ENCODE assay signal across 24 mouse cellular contexts in genomic region chr12:21325266-21325665, GRCm38 (mm10). TPM values are rescaled to one million over a fixed set of nuclear protein-coding genes. Genes with fewer than 3 reads are reported as not detected.
DNase-seq lines count a peak whose midpoint lies in the region; ATAC-seq lines count a peak whose summit lies in the region.
"Had no signal": no experiment of that assay in that cellular context is flagged by ENCODE, and none has a peak within 500 bp of the region (broad histone marks: within the 10 kb centered on the region; RNA-seq: fewer than 3 reads in every experiment).

No protein-coding gene starts in this region.

- H3K27ac ChIP-seq in heart, embryonic 10.5 days, result no peak overlapping the region
- H3K27ac ChIP-seq in midbrain, embryonic 11.5 days (ENCODE audit: low read depth, low read length), result no peak overlapping the region
- H3K27ac ChIP-seq in midbrain, embryonic 16.5 days (ENCODE audit: low read length), result no peak overlapping the region
- H3K27ac ChIP-seq: embryonic facial prominence, embryonic 10.5 days; embryonic facial prominence, embryonic 12.5 days; forebrain, embryonic 13.5 days; forebrain, embryonic 15.5 days had no signal

- H3K4me1 ChIP-seq in heart, embryonic 10.5 days, result 0 out of 2 replicates have a peak, but pooled peaks cover 7% of the 10 kb centered on the region
- no peaks in the 10 kb centered on the region for H3K4me1 ChIP-seq in midbrain, embryonic 11.5 days (ENCODE audit: control insufficient read depth, insufficient read depth, low read length)
- no peaks in the 10 kb centered on the region for H3K4me1 ChIP-seq in midbrain, embryonic 16.5 days (ENCODE audit: control insufficient read depth, insufficient read depth, low read length)
- H3K4me1 ChIP-seq: embryonic facial prominence, embryonic 10.5 days; embryonic facial prominence, embryonic 12.5 days; forebrain, embryonic 13.5 days; forebrain, embryonic 15.5 days had no signal

- H3K9ac ChIP-seq in midbrain, embryonic 11.5 days (ENCODE audit: low read length), result no peak overlapping the region
- H3K9ac ChIP-seq in midbrain, embryonic 16.5 days (ENCODE audit: low read depth, low read length), result no peak overlapping the region
- H3K9ac ChIP-seq: embryonic facial prominence, embryonic 12.5 days; forebrain, embryonic 13.5 days; forebrain, embryonic 15.5 days had no signal

- no peak overlapping the region for H3K4me2 ChIP-seq in midbrain, embryonic 11.5 days
- no peak overlapping the region for H3K4me2 ChIP-seq in midbrain, embryonic 16.5 days (ENCODE audit: low read length)
- H3K4me2 ChIP-seq: embryonic facial prominence, embryonic 12.5 days; forebrain, embryonic 13.5 days; forebrain, embryonic 15.5 days had no signal

- H3K4me3 ChIP-seq in heart, embryonic 10.5 days, result no peak overlapping the region
- no peak overlapping the region for H3K4me3 ChIP-seq in midbrain, embryonic 11.5 days (ENCODE audit: low read depth, low read length)
- H3K4me3 ChIP-seq in midbrain, embryonic 16.5 days (ENCODE audit: low read depth, low read length), result no peak overlapping the region
- H3K4me3 ChIP-seq: embryonic facial prominence, embryonic 10.5 days; embryonic facial prominence, embryonic 12.5 days; forebrain, embryonic 13.5 days; forebrain, embryonic 15.5 days had no signal

- no peaks in the 10 kb centered on the region for H3K9me3 ChIP-seq in heart, embryonic 10.5 days
- no peaks in the 10 kb centered on the region for H3K9me3 ChIP-seq in midbrain, embryonic 11.5 days (ENCODE audit: control insufficient read depth, low read length)
- H3K9me3 ChIP-seq in midbrain, embryonic 16.5 days (replicated peaks; ENCODE audit: control insufficient read depth, low read length, poor library complexity, severe bottlenecking), result no peaks in the 10 kb centered on the region
- H3K9me3 ChIP-seq: embryonic facial prominence, embryonic 10.5 days; embryonic facial prominence, embryonic 12.5 days; forebrain, embryonic 13.5 days; forebrain, embryonic 15.5 days; G1E had no signal

- no peaks in the 10 kb centered on the region for H3K27me3 ChIP-seq in heart, embryonic 10.5 days (ENCODE audit: insufficient read depth, poor library complexity, severe bottlenecking)
- no peaks in the 10 kb centered on the region for H3K27me3 ChIP-seq in midbrain, embryonic 11.5 days (ENCODE audit: control insufficient read depth, insufficient read depth, low read length)
- H3K27me3 ChIP-seq in midbrain, embryonic 16.5 days (ENCODE audit: control insufficient read depth, insufficient read depth, low read depth, low read length), result no peaks in the 10 kb centered on the region
- H3K27me3 ChIP-seq: CH12.LX; embryonic facial prominence, embryonic 12.5 days; forebrain, embryonic 13.5 days; forebrain, embryonic 15.5 days; Patski had no signal

- no peak for ATAC-seq in midbrain, embryonic 11.5 days (ENCODE audit: low FRiP score)
- no peak for ATAC-seq in midbrain, embryonic 16.5 days
- ATAC-seq: activated CD4-positive, CD25-positive, alpha-beta regulatory T cell, adult 4 months; CD4-positive, CD25-positive, alpha-beta regulatory T cell, adult 4 months; forebrain, embryonic 13.5 days; forebrain, embryonic 15.5 days; Patski had no signal

- H3K36me3 ChIP-seq in heart, embryonic 10.5 days, result peaks cover 87% of the 10 kb centered on the region
- peaks cover 17% of the 10 kb centered on the region for H3K36me3 ChIP-seq in midbrain, embryonic 11.5 days (ENCODE audit: control insufficient read depth, insufficient read depth, low read length)
- H3K36me3 ChIP-seq in midbrain, embryonic 16.5 days (ENCODE audit: control insufficient read depth, insufficient read depth, low read length), result peaks cover 20% of the 10 kb centered on the region

- DNase-seq in gastrocnemius, postnatal 25 days, result peak; percentile 5
- DNase-seq in gastrocnemius, postnatal 4 days (ENCODE audit: low spot score in 2 of 2), result no peak
- DNase-seq in heart, embryonic 10.5 days (ENCODE audit: low spot score), result peak; percentile 65
- DNase-seq in heart, adult 8-10 months (ENCODE audit: low spot score), result no peak
- DNase-seq in midbrain, embryonic 11.5 days (ENCODE audit: low spot score, missing footprints), result peak; percentile 60
- DNase-seq: adrenal gland, adult 8-10 months; adrenal gland, postnatal 14 days; adrenal gland, postnatal 36 days; B cell, adult 2 months; cerebellum, adult 11-12 months; cerebellum, adult 2 months; cerebellum, adult 9-10 months; cerebellum, postnatal 10 days; cerebellum, postnatal 25 days had no signal

- WGBS in heart, embryonic 10.5 days, result 86% methylated on average over 8 of the region's 8 CpGs
- 91% methylated on average over 8 of the region's 8 CpGs for WGBS in midbrain, embryonic 11.5 days
- WGBS in midbrain, embryonic 16.5 days, result 94% methylated on average over 8 of the region's 8 CpGs

RNA-seq across cellular contexts. Expression of gene Iah1, which starts 9.1 kb away (rescaled TPM):
- 10 to 100 TPM in 1 of 2 experiments, 1 to 10 TPM in 1; 3.7 to 10.9 TPM for total RNA-seq in gastrocnemius, postnatal 25 days (2021)
- 10 to 100 TPM; 14.6 to 17.2 TPM for total RNA-seq in gastrocnemius, postnatal 4 days (2021)
- 38.9 and 40.8 TPM in 2 replicates for polyA plus RNA-seq in heart, embryonic 10.5 days (2016; fragmentation: Nextera tagmentation; extraction: Ambion mirVana)
- 10 to 100 TPM; 13.4 to 20.0 (median 16.6) TPM for total RNA-seq in heart, adult 8-10 months (2022)
- polyA plus RNA-seq in midbrain, embryonic 11.5 days (2014; fragmentation: Nextera tagmentation; extraction: Ambion mirVana), result 49.5 and 50.8 TPM in 2 replicates
- polyA plus RNA-seq in midbrain, embryonic 16.5 days (2015; fragmentation: Nextera tagmentation; extraction: Ambion mirVana), result 29.2 and 32.5 TPM in 2 replicates

RNA-seq across cellular contexts. Expression of gene Itgb1bp1, which starts 39.2 kb away (rescaled TPM):
- total RNA-seq in gastrocnemius, postnatal 25 days (2021), result 10 to 100 TPM; 34.8 to 37.9 TPM
- 10 to 100 TPM; 37.0 to 37.3 TPM for total RNA-seq in gastrocnemius, postnatal 4 days (2021)
- polyA plus RNA-seq in heart, embryonic 10.5 days (2016; fragmentation: Nextera tagmentation; extraction: Ambion mirVana), result 39.5 and 40.8 TPM in 2 replicates
- 10 to 100 TPM; 41.9 to 54.9 (median 43.9) TPM for total RNA-seq in heart, adult 8-10 months (2022)
- 42.6 and 42.9 TPM in 2 replicates for polyA plus RNA-seq in midbrain, embryonic 11.5 days (2014; fragmentation: Nextera tagmentation; extraction: Ambion mirVana)
- polyA plus RNA-seq in midbrain, embryonic 16.5 days (2015; fragmentation: Nextera tagmentation; extraction: Ambion mirVana), result 32.4 and 35.0 TPM in 2 replicates

RNA-seq across cellular contexts. Expression of gene Cpsf3, which starts 40.1 kb away (rescaled TPM):
- total RNA-seq in gastrocnemius, postnatal 25 days (2021), result 10 to 100 TPM; 19.0 to 20.1 TPM
- 10 to 100 TPM; 38.9 to 43.3 TPM for total RNA-seq in gastrocnemius, postnatal 4 days (2021)
- polyA plus RNA-seq in heart, embryonic 10.5 days (2016; fragmentation: Nextera tagmentation; extraction: Ambion mirVana), result 91.9 and 106 TPM in 2 replicates
- total RNA-seq in heart, adult 8-10 months (2022), result 10 to 100 TPM; 36.6 to 37.8 (median 37.7) TPM
- polyA plus RNA-seq in midbrain, embryonic 11.5 days (2014; fragmentation: Nextera tagmentation; extraction: Ambion mirVana), result 138 and 145 TPM in 2 replicates
- 89.5 and 91.3 TPM in 2 replicates for polyA plus RNA-seq in midbrain, embryonic 16.5 days (2015; fragmentation: Nextera tagmentation; extraction: Ambion mirVana)

RNA-seq across cellular contexts. Expression of gene Adam17, which starts 48.2 kb away (rescaled TPM):
- total RNA-seq in gastrocnemius, postnatal 25 days (2021), result 10 to 100 TPM; 20.9 to 21.3 TPM
- 10 to 100 TPM; 38.3 to 40.5 TPM for total RNA-seq in gastrocnemius, postnatal 4 days (2021)
- 36.3 and 38.4 TPM in 2 replicates for polyA plus RNA-seq in heart, embryonic 10.5 days (2016; fragmentation: Nextera tagmentation; extraction: Ambion mirVana)
- 10 to 100 TPM; 34.4 to 56.3 (median 43.4) TPM for total RNA-seq in heart, adult 8-10 months (2022)
- 38.8 and 39.9 TPM in 2 replicates for polyA plus RNA-seq in midbrain, embryonic 11.5 days (2014; fragmentation: Nextera tagmentation; extraction: Ambion mirVana)
- polyA plus RNA-seq in midbrain, embryonic 16.5 days (2015; fragmentation: Nextera tagmentation; extraction: Ambion mirVana), result 16.0 and 17.8 TPM in 2 replicates

Comparison
In these comparisons a context has a peak if more than half of its experiments do, and no peak if none do; other contexts are left out.
1. DNase-seq: peak in gastrocnemius, postnatal 25 days (single experiment), heart, embryonic 10.5 days (single experiment) and midbrain, embryonic 11.5 days (single experiment); none in gastrocnemius, postnatal 4 days (0 of 2) and heart, adult 8-10 months (single experiment).